Mouse (Mus musculus) CH12.LX (cell line): ENCODE data around the gene Tnpo1. TPM values are rescaled to one million over a fixed set of nuclear protein-coding genes. Genes with fewer than 3 reads are reported as not detected.

Experiments used
- DNase-seq: peaks from one replicate; pipeline ENCODE4 v3.0.0-alpha.2; 2013; ENCODE audit errors: extremely low read depth
- H3K27ac ChIP-seq: 2 replicates; pipeline ENCODE4 v1.5.1; 2012; ENCODE audit warnings: low read depth, mild to moderate bottlenecking, control low read depth, moderate library complexity; ENCODE audit not compliant: insufficient read depth
- H3K27me3 ChIP-seq: replicated peaks from 2 replicates; pipeline ENCODE3; 2012; ENCODE audit warnings: inconsistent platforms
- H3K36me3 ChIP-seq, 2 experiments: replicated peaks in 1 of 2; 2 replicates each; pipeline versions ENCODE3 to v1.6.1; 2012; ENCODE audit warnings: inconsistent platforms in 1 of 2, low read length in 1 of 2, mild to moderate bottlenecking in 1 of 2, mixed read lengths in 1 of 2, moderate library complexity in 1 of 2; ENCODE audit not compliant: control insufficient read depth in 1 of 2, insufficient read depth in 1 of 2
- H3K4me1 ChIP-seq, 2 experiments: 2 replicates each; pipeline ENCODE4 v1.6.1; 2012; ENCODE audit warnings: inconsistent platforms in 1 of 2, moderate library complexity in 1 of 2; ENCODE audit not compliant: insufficient read depth in 2 of 2, control insufficient read depth in 1 of 2
- H3K4me2 ChIP-seq: 2 replicates; pipeline ENCODE4 v1.6.1; 2012; ENCODE audit warnings: low read depth, mild to moderate bottlenecking, control low read depth; ENCODE audit not compliant: poor library complexity, insufficient read depth, severe bottlenecking
- H3K4me3 ChIP-seq, 3 experiments: fragments of 150-350 bp in 1 of 3; sonication (generic) in 1 of 3; replicated peaks in 1 of 3; 2 replicates each; pipeline versions ENCODE3 to v1.5.1; 2011 to 2012; ENCODE audit warnings: low read depth in 2 of 3, low read length in 2 of 3, mild to moderate bottlenecking in 2 of 3, moderate library complexity in 2 of 3, control low read depth in 1 of 3, improper control_type of control experiment in 1 of 3, inconsistent platforms in 1 of 3, mixed read lengths in 1 of 3; ENCODE audit not compliant: poor library complexity in 1 of 3
- H3K79me2 ChIP-seq: replicated peaks from 2 replicates; pipeline ENCODE4 v1.6.1; 2012; ENCODE audit warnings: mild to moderate bottlenecking, moderate library complexity; ENCODE audit not compliant: control insufficient read depth, poor library complexity, insufficient read depth, severe bottlenecking; ENCODE audit errors: extremely low read depth
- H3K9ac ChIP-seq: 2 replicates; pipeline ENCODE4 v1.6.1; 2012; ENCODE audit warnings: low read depth, mild to moderate bottlenecking, control low read depth, moderate library complexity; ENCODE audit not compliant: insufficient read depth
- H3K9me3 ChIP-seq: replicated peaks from 2 replicates; pipeline ENCODE3; 2012; ENCODE audit warnings: low read length, inconsistent platforms, mixed read lengths
- BHLHE40 ChIP-seq: IDR thresholded peaks from 2 replicates; pipeline ENCODE4 v1.6.1; 2011; ENCODE audit warnings: mild to moderate bottlenecking, low read depth, low read length, improper control_type of control experiment
- E2F4 ChIP-seq: IDR thresholded peaks from 2 replicates; pipeline ENCODE4 v1.6.1; 2011; ENCODE audit warnings: low read depth, low read length, improper control_type of control experiment; ENCODE audit not compliant: insufficient replicate concordance
- EP300 ChIP-seq: IDR thresholded peaks from 2 replicates; pipeline ENCODE4 v1.6.1; 2011; ENCODE audit warnings: low read length, improper control_type of control experiment
- ETS1 ChIP-seq: conservative IDR thresholded peaks from 2 replicates; pipeline ENCODE4 v1.6.1; 2012; ENCODE audit warnings: low read depth, mild to moderate bottlenecking, inconsistent platforms, low read length, improper control_type of control experiment, moderate library complexity
- GABPA ChIP-seq: IDR thresholded peaks from 2 replicates; pipeline ENCODE4 v1.6.1; 2012; ENCODE audit warnings: low read depth, low read length, improper control_type of control experiment, inconsistent platforms; ENCODE audit not compliant: insufficient replicate concordance
- HCFC1 ChIP-seq: IDR thresholded peaks from 2 replicates; pipeline ENCODE4 v1.6.1; 2012; ENCODE audit warnings: low read depth, mild to moderate bottlenecking, inconsistent platforms, low read length, improper control_type of control experiment
- IRF4 ChIP-seq: IDR thresholded peaks from 2 replicates; pipeline ENCODE4 v1.6.1; 2014; ENCODE audit warnings: low read depth, mild to moderate bottlenecking, inconsistent platforms, low read length, improper control_type of control experiment
- JUN ChIP-seq: IDR thresholded peaks from 2 replicates; pipeline ENCODE4 v1.6.1; 2011; ENCODE audit warnings: low read depth, mild to moderate bottlenecking, low read length, improper control_type of control experiment, moderate library complexity; ENCODE audit not compliant: insufficient read depth
- MAFK ChIP-seq: IDR thresholded peaks from 2 replicates; pipeline ENCODE4 v1.6.1; 2011; ENCODE audit warnings: low read length, improper control_type of control experiment; ENCODE audit not compliant: insufficient replicate concordance
- MAX ChIP-seq: IDR thresholded peaks from 2 replicates; pipeline ENCODE4 v1.6.1; 2011; ENCODE audit warnings: low read length, improper control_type of control experiment
- MAZ ChIP-seq: IDR thresholded peaks from 2 replicates; pipeline ENCODE4 v1.6.1; 2012; ENCODE audit warnings: low read depth, mild to moderate bottlenecking, inconsistent platforms, low read length, improper control_type of control experiment, moderate library complexity
- MXI1 ChIP-seq: IDR thresholded peaks from 2 replicates; pipeline ENCODE4 v1.6.1; 2011; ENCODE audit warnings: mild to moderate bottlenecking, low read depth, low read length, improper control_type of control experiment
- PAX5 ChIP-seq: IDR thresholded peaks from 2 replicates; pipeline ENCODE4 v1.6.1; 2012; ENCODE audit warnings: low read length, inconsistent platforms, mixed read lengths
- POLR2A ChIP-seq: IDR thresholded peaks from 2 replicates; pipeline ENCODE4 v1.6.1; 2011; ENCODE audit warnings: low read depth, mild to moderate bottlenecking, improper control_type of control experiment, low read length
- SIN3A ChIP-seq: IDR thresholded peaks from 2 replicates; pipeline ENCODE4 v1.6.1; 2012; ENCODE audit warnings: low read length, improper control_type of control experiment, inconsistent platforms
- SMC3 ChIP-seq: IDR thresholded peaks from 2 replicates; pipeline ENCODE4 v1.6.1; 2011; ENCODE audit warnings: low read depth, low read length, improper control_type of control experiment
- TCF12 ChIP-seq: IDR thresholded peaks from 2 replicates; pipeline ENCODE4 v1.6.1; 2014; ENCODE audit warnings: low read depth, mild to moderate bottlenecking, inconsistent platforms, low read length, improper control_type of control experiment
- UBTF ChIP-seq: IDR thresholded peaks from 2 replicates; pipeline ENCODE4 v1.6.1; 2012; ENCODE audit warnings: low read depth, mild to moderate bottlenecking, inconsistent platforms, low read length, improper control_type of control experiment, moderate library complexity
- USF1 ChIP-seq: IDR thresholded peaks from 2 replicates; pipeline ENCODE4 v1.6.1; 2014; ENCODE audit warnings: low read depth, mild to moderate bottlenecking, inconsistent platforms, low read length, improper control_type of control experiment
- ZC3H11A ChIP-seq: IDR thresholded peaks from 2 replicates; pipeline ENCODE4 v1.6.1; 2012; ENCODE audit warnings: low read depth, mild to moderate bottlenecking, inconsistent platforms, low read length, improper control_type of control experiment
- ZKSCAN1 ChIP-seq: IDR thresholded peaks from 2 replicates; pipeline ENCODE4 v1.6.1; 2012; ENCODE audit warnings: low read depth, inconsistent platforms, low read length, improper control_type of control experiment, borderline replicate concordance
- ZMIZ1 ChIP-seq: IDR thresholded peaks from 2 replicates; pipeline ENCODE4 v1.6.1; 2012; ENCODE audit warnings: low read depth, mild to moderate bottlenecking, inconsistent platforms, low read length, improper control_type of control experiment
- ZNF384 ChIP-seq: IDR thresholded peaks from 2 replicates; pipeline ENCODE4 v1.6.1; 2012; ENCODE audit warnings: low read depth, low read length, improper control_type of control experiment, inconsistent platforms
- dilution Hi-C: fragments of 300-500 bp; cut with MboI; formaldehyde crosslinking; loops from 2 replicates; pipeline ENCODE4 v1.14.3; 2020; ENCODE audit warnings: low sequenced_read_pairs; ENCODE audit not compliant: extremely low pct_unique_long_range_greater_than_20kb, extremely low pct_ligation_motif_present
- in situ Hi-C: fragments of 300-500 bp; cut with MboI; formaldehyde crosslinking; loops from 3 replicates; pipeline ENCODE4 v1.14.3; 2019; ENCODE audit warnings: low sequenced_read_pairs, low pct_ligation_motif_present, low pct_unique_long_range_greater_than_20kb, mixed read lengths
- polyA plus RNA-seq: library from polyadenylated mRNA; unstranded; fragments of >175 nt; gene quantifications from 2 replicates; pipeline ENCODE4 v1.2.1, GENCODE M21; 2012; ENCODE audit warnings: low read depth; ENCODE audit not compliant: insufficient read length
- total RNA-seq, 2 experiments: library from RNA; depleted of rRNA; stranded (reverse); fragments of 300-350 nt in 1 of 2; fragments of >200 nt in 1 of 2; gene quantifications; 2 replicates each; pipeline ENCODE4 v1.2.3; 2012 to 2014

The Tnpo1 gene
- total and polyA plus RNA-seq, 3 experiments, result 93.6 to 105 (median 95.9) TPM

DNA sequence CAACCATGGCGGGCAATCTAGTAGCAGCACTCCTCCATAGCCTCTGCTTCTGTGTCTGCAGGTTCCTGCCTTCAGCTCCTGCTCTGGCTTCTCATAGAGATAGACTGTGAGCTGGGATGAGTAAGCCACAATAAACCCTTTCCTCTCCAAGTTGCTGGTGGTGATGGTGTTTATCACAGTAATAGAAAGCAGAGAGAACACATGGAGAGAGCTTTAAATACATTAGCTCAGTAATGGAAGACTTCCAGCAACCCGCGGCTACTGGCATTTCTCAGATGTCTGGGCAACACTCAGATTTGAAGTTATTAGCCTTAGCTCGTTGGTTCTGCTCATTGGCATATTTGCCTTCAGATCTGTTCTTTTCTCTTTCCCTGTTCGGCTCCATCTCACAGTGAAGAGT lies 27.6 kb upstream of the Tnpo1 start:
- Histone ChIP-seq H3K27me3 (no peaks in the 10 kb centered on the region), H3K9ac (no peak overlapping the region), H3K4me2 (no peak overlapping the region), H3K27ac (no peak overlapping the region)
- no peak for TF ChIP-seq ZNF384
- no peak for TF ChIP-seq MXI1
- TF ChIP-seq PAX5, result no peak
- no peak for TF ChIP-seq ZMIZ1
- no peak for TF ChIP-seq HCFC1
- TF ChIP-seq ZKSCAN1, result no peak
- no peak for TF ChIP-seq TCF12
- TF ChIP-seq SMC3, result no peak
- no peak for TF ChIP-seq BHLHE40
- no peak for TF ChIP-seq SIN3A
- TF ChIP-seq EP300, result no peak
- no peak for TF ChIP-seq UBTF
- no peak for TF ChIP-seq MAX
- no peak for TF ChIP-seq ETS1
- TF ChIP-seq ZC3H11A, result no peak
- no peak for TF ChIP-seq JUN
- TF ChIP-seq IRF4, result no peak
- no peak for TF ChIP-seq USF1
- TF ChIP-seq, all 38 proteins: peak for 0
- H3K36me3 ChIP-seq, result no peaks in the 10 kb centered on the region
- dilution Hi-C loops (no loop called here), in situ Hi-C loops (no loop called here)
- no peak overlapping the region for H3K4me3 ChIP-seq
- H3K4me1 ChIP-seq, result peaks cover 0 to 8% of the 10 kb centered on the region in 2 experiments; a peak in 2 of 4 replicates
- no peaks in the 10 kb centered on the region for H3K79me2 ChIP-seq
- DNase-seq, result no peak
- no peaks in the 10 kb centered on the region for H3K9me3 ChIP-seq

DNA sequence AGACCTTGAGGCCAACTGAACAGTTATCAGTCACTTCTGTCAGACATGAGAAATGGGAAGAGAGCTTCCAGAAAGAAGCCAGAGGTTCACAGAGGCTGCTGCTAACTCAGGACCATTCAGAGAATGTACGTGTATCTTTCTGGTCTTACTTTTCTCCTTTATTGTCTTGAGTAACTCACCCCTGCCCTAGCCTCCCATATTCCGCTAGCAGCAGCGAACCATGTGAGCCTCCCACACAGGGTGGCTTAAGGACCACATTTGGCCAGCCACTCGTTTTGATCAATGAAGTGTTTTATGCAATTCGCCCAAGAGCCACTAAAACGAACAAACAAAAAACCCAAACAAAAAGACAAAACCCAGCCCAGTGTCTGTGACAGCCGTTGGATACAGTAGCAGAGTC lies 25.8 kb upstream of the Tnpo1 start:
- TF ChIP-seq GABPA (no peak), TCF12 (no peak), IRF4 (no peak), MAFK (no peak), E2F4 (no peak), POLR2A (no peak), BHLHE40 (no peak), MAZ (no peak)
- dilution Hi-C loops, result no loop called here
- Histone ChIP-seq H3K4me1 (peaks cover 0 to 8% of the 10 kb centered on the region in 2 experiments; a peak in 2 of 4 replicates), H3K4me3 (no peak overlapping the region), H3K27me3 (no peaks in the 10 kb centered on the region), H3K4me2 (no peak overlapping the region), H3K9me3 (no peaks in the 10 kb centered on the region), H3K79me2 (no peaks in the 10 kb centered on the region), H3K36me3 (no peaks in the 10 kb centered on the region), H3K27ac (no peak overlapping the region), H3K9ac (no peak overlapping the region)
- in situ Hi-C loops, result no loop called here
- no peak for DNase-seq
